Mouse (Mus musculus) central nervous system, embryonic 11.5 days (tissue): Measurements from ENCODE around the gene Olfr457. TPM values are rescaled to one million over a fixed set of nuclear protein-coding genes. Genes with fewer than 3 reads are reported as not detected.

Source experiments
- polyA plus RNA-seq: library from polyadenylated mRNA; depleted of rRNA; stranded (reverse); fragments of >200 nt; gene quantifications from 2 replicates; pipeline ENCODE4 v1.2.3, GENCODE M21; 2012; rRNA removed

Gene Olfr457
- polyA plus RNA-seq = not detected in 2 replicates

DNA sequence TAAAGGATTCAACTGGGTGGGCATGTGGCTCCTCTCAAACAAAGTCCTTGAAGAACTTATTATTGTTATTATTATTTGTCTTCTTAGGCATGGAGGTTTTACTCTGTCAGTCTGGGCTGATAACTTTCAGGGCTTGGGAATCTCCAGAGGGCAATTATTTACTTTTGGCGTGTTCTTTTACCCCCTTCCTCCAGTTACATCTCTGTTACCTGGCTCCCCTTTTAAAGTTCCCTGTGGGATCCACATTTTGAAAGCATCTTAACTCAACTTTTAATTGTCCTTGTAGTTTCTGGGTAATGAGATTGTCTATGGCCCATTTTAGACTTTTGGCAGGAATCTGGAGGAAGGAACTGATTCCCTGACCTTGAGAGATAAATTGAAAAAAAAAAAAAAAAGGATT is at the start of gene Olfr457:
Gene Olfr457, minus strand, starts transcription at position 101 of the 400 bp plus-strand sequence.

DNA sequence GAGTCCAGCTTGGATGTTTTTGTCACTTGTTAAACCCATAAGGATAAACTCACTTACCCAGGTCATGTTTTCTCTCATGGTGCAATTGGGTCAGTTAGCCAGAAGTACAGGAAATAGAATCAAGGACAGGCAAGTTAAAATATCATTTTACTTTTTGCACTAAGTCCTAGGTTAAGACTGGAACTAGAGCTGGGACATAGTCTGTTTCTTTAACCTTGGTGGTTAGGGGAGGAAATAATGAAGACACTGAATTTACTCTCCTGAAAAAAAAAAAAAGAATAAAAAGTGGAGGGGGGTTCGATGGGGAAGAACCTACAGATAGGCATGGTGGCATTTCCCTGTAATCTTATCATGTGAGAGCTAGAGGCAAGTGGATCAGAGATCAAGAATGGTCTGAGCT is 11.0 kb upstream of the Olfr457 start, which contains the start of gene Olfr456:
Gene Olfr456, minus strand, starts transcription at position 101 of the 400 bp plus-strand sequence.

DNA sequence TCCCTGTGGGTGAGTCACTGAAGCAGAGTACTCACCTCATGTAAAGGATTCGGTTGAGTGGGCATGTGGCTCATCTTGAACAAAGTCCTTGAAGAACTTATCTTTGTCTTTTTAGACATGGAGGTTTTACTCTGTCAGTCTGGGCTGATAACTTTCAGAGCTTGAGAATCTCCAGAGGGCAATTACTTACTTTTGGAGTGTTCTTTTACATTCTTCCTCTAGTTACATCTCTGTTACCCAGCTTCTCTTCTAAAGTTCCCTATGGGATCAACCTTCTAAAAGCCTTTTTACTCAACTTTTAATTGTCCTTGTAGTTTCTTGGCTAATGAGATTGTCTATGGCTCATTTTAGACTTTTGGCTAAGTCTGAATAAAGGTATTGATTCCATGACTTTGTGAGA is 11.0 kb downstream of the Olfr457 start, which contains the start of gene Olfr458:
Gene Olfr458, minus strand, starts transcription at position 101 of the 400 bp plus-strand sequence.

DNA sequence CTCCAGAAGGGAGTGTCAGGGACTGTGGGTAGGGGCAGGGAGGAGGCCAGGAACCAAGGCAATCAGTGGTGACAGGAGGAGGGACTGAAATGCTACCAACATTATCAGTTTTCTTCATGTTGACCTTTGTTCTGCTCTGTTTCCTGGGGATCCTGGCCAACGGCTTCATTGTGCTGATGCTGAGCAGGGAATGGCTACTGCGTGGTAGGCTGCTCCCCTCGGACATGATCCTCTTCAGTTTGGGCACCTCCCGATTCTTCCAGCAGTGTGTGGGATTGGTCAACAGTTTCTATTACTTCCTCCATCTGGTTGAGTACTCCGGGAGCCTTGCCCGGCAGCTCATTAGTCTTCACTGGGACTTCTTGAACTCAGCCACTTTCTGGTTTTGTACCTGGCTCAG is 41.7 kb downstream of the Olfr457 start, which contains the start of gene Tas2r126:
Gene Tas2r126, plus strand, starts transcription at position 90 of the 400 bp plus-strand sequence.

Other genes with a start within 250 kb of the Olfr457 start
- 11.7 and 18.5 TPM in 2 replicates for gene Gstk1, start 230.4 kb downstream of the Olfr457 start, polyA plus RNA-seq
- gene Tmem139, start 214.4 kb downstream of the Olfr457 start, polyA plus RNA-seq = 0.35 and 0.87 TPM in 2 replicates
- 79.0 and 114 TPM in 2 replicates for gene Casp2, start 211.3 kb downstream of the Olfr457 start, polyA plus RNA-seq
- gene Clcn1, start 189.7 kb downstream of the Olfr457 start, polyA plus RNA-seq = 8.6 and 9.3 TPM in 2 replicates
- gene Fam131b, start 151.7 kb downstream of the Olfr457 start, polyA plus RNA-seq = 10.4 and 12.3 TPM in 2 replicates
- 57.3 and 91.0 TPM in 2 replicates for gene Zyx, start 126.7 kb downstream of the Olfr457 start, polyA plus RNA-seq
- gene Epha1, start 103.1 kb downstream of the Olfr457 start, polyA plus RNA-seq = 1.9 and 3.1 TPM in 2 replicates
- 0.14 TPM in 1 of 2 replicates, not detected in the other for gene Tas2r143, start 76.1 kb downstream of the Olfr457 start, polyA plus RNA-seq
- 0.09 TPM in 1 of 2 replicates, not detected in the other for gene Tas2r135, start 70.9 kb downstream of the Olfr457 start, polyA plus RNA-seq
- gene Tas2r126, start 41.8 kb downstream of the Olfr457 start, polyA plus RNA-seq = not detected in 2 replicates
- not detected in 2 replicates for gene Olfr458, start 11.1 kb downstream of the Olfr457 start, polyA plus RNA-seq
- not detected in 2 replicates for gene Olfr456, start 10.9 kb upstream of the Olfr457 start, polyA plus RNA-seq
- not detected in 2 replicates for gene Olfr455, start 71.3 kb upstream of the Olfr457 start, polyA plus RNA-seq
- not detected in 2 replicates for gene Tcaf3, start 121.4 kb upstream of the Olfr457 start, polyA plus RNA-seq
- 2.9 and 3.8 TPM in 2 replicates for gene Tcaf2, start 168.9 kb upstream of the Olfr457 start, polyA plus RNA-seq
- 85.2 and 88.9 TPM in 2 replicates for gene Tcaf1, start 233.8 kb upstream of the Olfr457 start, polyA plus RNA-seq